Mouse (Mus musculus) kidney, adult 2 months (tissue): ENCODE results near the gene H2-DMb1. TPM values are rescaled to one million over a fixed set of nuclear protein-coding genes. Genes with fewer than 3 reads are reported as not detected.

ENCODE experiments used
- DNase-seq: peaks from one replicate; pipeline ENCODE4 v3.0.0; 2021
- H3K27ac ChIP-seq: fragments of 200-500 bp; 2 replicates; pipeline ENCODE4 v1.5.1; 2012; ENCODE audit warnings: low read depth, low read length, control low read depth, inconsistent platforms; ENCODE audit not compliant: insufficient read depth
- H3K27me3 ChIP-seq: fragments of 200-500 bp; replicated peaks from 2 replicates; pipeline ENCODE4 v1.6.1; 2012; ENCODE audit warnings: mild to moderate bottlenecking, moderate library complexity, low read length, inconsistent platforms; ENCODE audit not compliant: control insufficient read depth, insufficient read depth
- H3K36me3 ChIP-seq: fragments of 200-500 bp; 2 replicates; pipeline ENCODE4 v1.6.1; 2012; ENCODE audit warnings: mild to moderate bottlenecking, moderate library complexity, low read length, inconsistent platforms; ENCODE audit not compliant: control insufficient read depth, insufficient read depth
- H3K4me1 ChIP-seq: fragments of 200-500 bp; 2 replicates; pipeline ENCODE4 v1.6.1; 2011; ENCODE audit warnings: low read length; ENCODE audit not compliant: control insufficient read depth, insufficient read depth
- H3K4me3 ChIP-seq: fragments of 200-500 bp; 2 replicates; pipeline ENCODE4 v1.5.1; 2011; ENCODE audit warnings: mild to moderate bottlenecking, low read depth, low read length, control low read depth; ENCODE audit not compliant: insufficient read depth
- CTCF ChIP-seq: fragments of 200-500 bp; conservative IDR thresholded peaks from 2 replicates; pipeline ENCODE4 v1.5.1; 2011; ENCODE audit warnings: low read depth, mild to moderate bottlenecking, control low read depth, low read length, moderate library complexity, mixed read lengths; ENCODE audit not compliant: insufficient read depth, insufficient read length
- POLR2A ChIP-seq: fragments of 200-500 bp; IDR thresholded peaks from one replicate; pipeline ENCODE4 v1.6.1; 2011; ENCODE audit warnings: low read depth, low read length, control low read depth
- WGBS: fragments of 180-500 bp; shearing (Covaris S2); methylation state at CpG from one replicate; pipeline ENCODE4 v1.1.7; 2018; 5-methylcytosine and 5-hydroxymethylcytosine counted together
- polyA plus RNA-seq: library from polyadenylated mRNA; depleted of rRNA; stranded (reverse); fragments of >200 nt; gene quantifications from 2 replicates; pipeline ENCODE4 v1.2.3, GENCODE M21; 2012

Gene H2-DMb1
- polyA plus RNA-seq, 1 experiment = 72.3 TPM

GRCm38 (mm10) chr17:34124649-34125048 lies 28.2 kb upstream of the H2-DMb1 start:
- TF ChIP-seq CTCF (no peak), POLR2A (no peak)
- no peak for DNase-seq
- H3K4me3 ChIP-seq = no peak overlapping the region
- peaks cover 10% of the 10 kb centered on the region; the same call in 1 of the 2 replicates for H3K4me1 ChIP-seq
- WGBS = 61% methylated on average over 6 of the region's 6 CpGs
- H3K27ac ChIP-seq = no peak overlapping the region
- no peaks in the 10 kb centered on the region for H3K27me3 ChIP-seq
- no peaks in the 10 kb centered on the region for H3K36me3 ChIP-seq

GRCm38 (mm10) chr17:34126826-34127420 lies 25.9 kb upstream of the H2-DMb1 start:
- Histone ChIP-seq H3K36me3 (no peaks in the 10 kb centered on the region), H3K4me3 (no peak overlapping the region), H3K4me1 (peaks cover 10% of the 10 kb centered on the region; the same call in 1 of the 2 replicates), H3K27me3 (no peaks in the 10 kb centered on the region), H3K27ac (no peak overlapping the region)
- WGBS = 40% methylated on average over 9 of the region's 9 CpGs
- TF ChIP-seq CTCF (no peak), POLR2A (no peak)
- peak; percentile 44 for DNase-seq

GRCm38 (mm10) chr17:34127475-34127874 lies 25.4 kb upstream of the H2-DMb1 start:
- Histone ChIP-seq H3K4me3 (no peak overlapping the region), H3K36me3 (no peaks in the 10 kb centered on the region), H3K27ac (no peak overlapping the region), H3K4me1 (peaks cover 10% of the 10 kb centered on the region; the same call in 1 of the 2 replicates), H3K27me3 (no peaks in the 10 kb centered on the region)
- TF ChIP-seq POLR2A (no peak), CTCF (no peak)
- WGBS = 36% methylated on average over 6 of the region's 6 CpGs
- DNase-seq = peak; percentile 87

- Histone ChIP-seq H3K4me3 (no peak overlapping the region), H3K27ac (no peak overlapping the region), H3K27me3 (no peaks in the 10 kb centered on the region), H3K36me3 (no peaks in the 10 kb centered on the region), H3K4me1 (peaks cover 10% of the 10 kb centered on the region; the same call in 1 of the 2 replicates)
- no peak for TF ChIP-seq POLR2A
- peak; percentile 34 for TF ChIP-seq CTCF
- WGBS = 49% methylated on average over 13 of the region's 13 CpGs
- DNase-seq = no peak
These were observed 24.5 kb upstream of the H2-DMb1 start for GRCm38 (mm10) chr17:34128264-34128937.

GRCm38 (mm10) chr17:34128944-34129791 lies 23.7 kb upstream of the H2-DMb1 start:
- TF ChIP-seq CTCF (no peak), POLR2A (no peak)
- no peak overlapping the region for H3K4me3 ChIP-seq
- 26% methylated on average over 18 of the region's 18 CpGs for WGBS
- no peak overlapping the region for H3K27ac ChIP-seq
- no peak for DNase-seq
- peaks cover 10% of the 10 kb centered on the region; the same call in 1 of the 2 replicates for H3K4me1 ChIP-seq
- H3K27me3 ChIP-seq = no peaks in the 10 kb centered on the region
- no peaks in the 10 kb centered on the region for H3K36me3 ChIP-seq

GRCm38 (mm10) chr17:34130073-34130947 lies 22.6 kb upstream of the H2-DMb1 start:
- no peaks in the 10 kb centered on the region for H3K27me3 ChIP-seq
- WGBS = 46% methylated on average over 19 of the region's 19 CpGs
- H3K36me3 ChIP-seq = no peaks in the 10 kb centered on the region
- peaks cover 10% of the 10 kb centered on the region; the same call in 1 of the 2 replicates for H3K4me1 ChIP-seq
- H3K27ac ChIP-seq = no peak overlapping the region
- DNase-seq = no peak
- TF ChIP-seq POLR2A (no peak), CTCF (no peak)
- H3K4me3 ChIP-seq = no peak overlapping the region
